Mouse (Mus musculus): ENCODE measurements at regions not wholly inside any gene's neighbourhood (a gene's known extent, or its start where the extent isn't known, plus 50 kb on each side); places are given as distances from the start of the nearest gene placed in this dataset.

GRCm38 (mm10) chr5:74143994-74144393 is 51.1 kb upstream of the Rasl11b start:
- Histone ChIP-seq H3K27me3 (ENCODE audit: control insufficient read depth, insufficient read depth, low read length) (no peaks in the 10 kb centered on the region), H3K27ac (ENCODE audit: control insufficient read depth, insufficient read depth, low read depth, low read length) (no peak overlapping the region), H3K36me3 (ENCODE audit: control insufficient read depth, insufficient read depth, low read length) (no peaks in the 10 kb centered on the region), H3K4me3 (ENCODE audit: control insufficient read depth, low read depth, low read length) (no peak overlapping the region), H3K4me1 (ENCODE audit: control insufficient read depth, insufficient read depth, low read length) (no peaks in the 10 kb centered on the region)
- no peak for TF ChIP-seq CTCF (IDR thresholded peaks at IDR 0.05; ENCODE audit: control insufficient read depth, insufficient read depth, insufficient replicate concordance, low read depth, low read length)
- no peak for TF ChIP-seq POLR2A (IDR thresholded peaks at IDR 0.05; ENCODE audit: control insufficient read depth, low read depth, low read length)

DNA sequence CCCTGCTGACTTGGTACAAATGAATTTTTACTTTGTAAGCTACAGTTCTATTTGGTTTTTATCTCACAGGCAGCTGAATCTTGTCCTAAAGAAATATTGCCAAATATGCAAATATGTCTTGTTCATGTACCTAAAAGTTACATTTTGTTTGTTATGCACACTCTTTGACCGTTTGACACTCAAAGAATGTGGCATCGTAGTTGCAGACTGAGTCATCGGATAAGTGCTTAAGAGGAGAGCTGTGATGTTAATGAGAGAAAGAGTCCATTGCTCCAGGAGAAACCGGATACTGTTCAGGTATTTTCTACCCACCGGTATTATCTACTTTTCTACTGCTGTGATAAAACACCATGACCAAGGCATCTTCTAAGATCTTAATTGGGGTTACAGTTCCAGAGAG is 50.3 kb upstream of the Rasl11b start:
- H3K27ac ChIP-seq (ENCODE audit: control insufficient read depth, insufficient read depth, low read depth, low read length), result no peak overlapping the region
- H3K36me3 ChIP-seq (ENCODE audit: control insufficient read depth, insufficient read depth, low read length), result no peaks in the 10 kb centered on the region
- H3K4me3 ChIP-seq (ENCODE audit: control insufficient read depth, low read depth, low read length), result no peak overlapping the region
- TF ChIP-seq CTCF (IDR thresholded peaks at IDR 0.05; ENCODE audit: control insufficient read depth, insufficient read depth, insufficient replicate concordance, low read depth, low read length) (no peak), POLR2A (IDR thresholded peaks at IDR 0.05; ENCODE audit: control insufficient read depth, low read depth, low read length) (no peak)
- no peaks in the 10 kb centered on the region for H3K4me1 ChIP-seq (ENCODE audit: control insufficient read depth, insufficient read depth, low read length)
- H3K27me3 ChIP-seq (ENCODE audit: control insufficient read depth, insufficient read depth, low read length), result no peaks in the 10 kb centered on the region

All from testis, adult 2 months (tissue).